In the genomic region with DNA sequence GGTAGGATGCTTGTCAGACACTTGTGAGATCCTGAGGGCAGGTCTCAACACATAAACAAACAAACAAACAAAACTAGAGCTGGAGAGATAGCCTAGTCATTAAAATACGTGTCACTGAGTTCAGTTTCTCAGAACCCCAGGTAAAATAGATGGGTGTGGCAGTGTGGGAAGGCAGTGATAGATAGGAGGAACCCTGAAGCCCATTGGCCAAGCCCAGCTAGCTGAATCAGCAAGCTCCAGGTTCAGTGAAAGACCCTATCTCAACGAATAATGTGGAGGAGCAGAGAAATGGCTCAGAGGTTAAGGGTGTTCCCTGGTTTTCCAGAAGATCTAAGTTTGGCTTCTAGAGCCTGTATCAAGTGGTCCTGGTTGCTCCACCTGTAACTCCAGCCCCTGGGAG, we compare ENCODE assay signal across 19 mouse cellular contexts. TPM values are rescaled to one million over a fixed set of nuclear protein-coding genes. Genes with fewer than 3 reads are reported as not detected.
DNase-seq lines count a peak whose midpoint lies in the region; ATAC-seq and TF ChIP-seq lines count a peak whose summit lies in the region.
"Had no signal": no experiment of that assay in that cellular context is flagged by ENCODE, and none has a peak within 500 bp of the region (broad histone marks: within the 10 kb centered on the region; RNA-seq: fewer than 3 reads in every experiment).

No protein-coding gene starts in this region.

- peak; percentile 67 for ATAC-seq in intestine, embryonic 16.5 days
- ATAC-seq in megakaryocyte-erythroid progenitor cell, adult 5-6 weeks (replicated peaks; ENCODE audit: low FRiP score, low TSS enrichment, poor library complexity, severe bottlenecking) = 0 out of 2 replicates have a peak, but pooled peaks have one; percentile 39
- ATAC-seq: activated CD4-positive, CD25-positive, alpha-beta regulatory T cell, adult 4 months; forebrain, embryonic 14.5 days had no signal

- peak; percentile 23 to 29; a peak in 1 of 4 replicates for TF ChIP-seq EP300 in MEL (IDR thresholded peaks at IDR 0.05; ENCODE audit: low read depth in 1 of 2, low read length in 2 of 2)

- peak; percentile 21 for DNase-seq in embryo, embryonic 10 days (ENCODE audit: low spot score)
- no peak for DNase-seq in embryo, embryonic 11 days
- DNase-seq in MEL (ENCODE audit: low read depth, low spot score) = no peak
- no peak for DNase-seq in left cerebral cortex, postnatal 4 days
- no peak for DNase-seq in B cell, adult 2 months
- DNase-seq in left cerebral cortex, adult 9 months (ENCODE audit: low spot score in 2 of 2) = no peak
- DNase-seq: adrenal gland, postnatal 25 days; cerebellum, adult 11 months; heart, postnatal 4 days; lung, postnatal 36 days; retina, postnatal 1 day had no signal

- no peak for TF ChIP-seq POLR2A in MEL (IDR thresholded peaks at IDR 0.05; ENCODE audit: control insufficient read depth in 1 of 2, insufficient read depth in 1 of 2, low read depth in 1 of 2, low read length in 2 of 2, poor library complexity in 1 of 2)

- 0 out of 4 replicates have a peak overlapping the region, but pooled peaks of 1 of the 2 experiments have one; percentile 3 for H3K4me3 ChIP-seq in MEL (ENCODE audit: control insufficient read depth in 1 of 2, insufficient read depth in 1 of 2, low read depth in 2 of 2, low read length in 2 of 2)
- no peak overlapping the region for H3K4me3 ChIP-seq in intestine, embryonic 16.5 days (ENCODE audit: low read length)
- H3K4me3 ChIP-seq: embryonic facial prominence, embryonic 15.5 days; layer of hippocampus, adult 2 months had no signal

- H3K79me2 ChIP-seq in MEL (ENCODE audit: control insufficient read depth, insufficient read depth, low read length, poor library complexity) = no peaks in the 10 kb centered on the region

- peaks cover 0 to 21% of the 10 kb centered on the region in 2 experiments; a peak in 2 of 4 replicates for H3K36me3 ChIP-seq in MEL (ENCODE audit: control insufficient read depth in 1 of 2, insufficient read depth in 2 of 2, low read length in 2 of 2)
- H3K36me3 ChIP-seq in intestine, embryonic 16.5 days (ENCODE audit: control insufficient read depth, insufficient read depth, low read length) = no peaks in the 10 kb centered on the region
- H3K36me3 ChIP-seq: embryonic facial prominence, embryonic 15.5 days had no signal

- H3K4me2 ChIP-seq in intestine, embryonic 16.5 days (ENCODE audit: low read depth, low read length) = no peak overlapping the region
- H3K4me2 ChIP-seq: embryonic facial prominence, embryonic 15.5 days; midbrain, embryonic 11.5 days had no signal

- intact Hi-C loops in left cerebral cortex, postnatal 4 days (cut with DNase I) = no loop called here

- H3K9ac ChIP-seq in MEL (ENCODE audit: control insufficient read depth, low read depth, low read length, poor library complexity, severe bottlenecking) = no peak overlapping the region
- H3K9ac ChIP-seq in intestine, embryonic 16.5 days (ENCODE audit: low read depth, low read length) = no peak overlapping the region
- H3K9ac ChIP-seq: embryonic facial prominence, embryonic 15.5 days had no signal

- no peaks in the 10 kb centered on the region for H3K9me3 ChIP-seq in MEL (replicated peaks; ENCODE audit: insufficient read depth, low read length)
- H3K9me3 ChIP-seq in intestine, embryonic 16.5 days (ENCODE audit: control insufficient read depth, low read length) = no peaks in the 10 kb centered on the region
- H3K9me3 ChIP-seq: embryonic facial prominence, embryonic 15.5 days had no signal

- TF ChIP-seq RAD21 in MEL (IDR thresholded peaks at IDR 0.05; ENCODE audit: low read depth, low read length) = no peak

- H3K27me3 ChIP-seq in MEL (ENCODE audit: control insufficient read depth in 1 of 2, insufficient read depth in 2 of 2, low read length in 2 of 2) = no peaks in the 10 kb centered on the region
- H3K27me3 ChIP-seq in intestine, embryonic 16.5 days (replicated peaks; ENCODE audit: control insufficient read depth, insufficient read depth, low read length) = no peaks in the 10 kb centered on the region
- H3K27me3 ChIP-seq: embryonic facial prominence, embryonic 15.5 days had no signal

- H3K4me1 ChIP-seq in MEL (ENCODE audit: control insufficient read depth in 1 of 2, insufficient read depth in 2 of 2, low read length in 2 of 2) = peaks cover 12 to 24% of the 10 kb centered on the region in 2 experiments
- H3K4me1 ChIP-seq in intestine, embryonic 16.5 days (ENCODE audit: control insufficient read depth, insufficient read depth, low read length) = no peaks in the 10 kb centered on the region
- H3K4me1 ChIP-seq: embryonic facial prominence, embryonic 15.5 days had no signal

- H3K27ac ChIP-seq in MEL (ENCODE audit: control insufficient read depth, low read depth, low read length) = no peak overlapping the region
- H3K27ac ChIP-seq in intestine, embryonic 16.5 days (ENCODE audit: low read length) = no peak overlapping the region
- H3K27ac ChIP-seq: embryonic facial prominence, embryonic 15.5 days; kidney, postnatal 0 days; layer of hippocampus, adult 2 months had no signal

- no peak for TF ChIP-seq CTCF in MEL (IDR thresholded peaks at IDR 0.05 in 2 of 3, conservative IDR thresholded peaks at IDR 0.05 in 1 of 3; ENCODE audit: control insufficient read depth in 1 of 3, insufficient read depth in 1 of 3, low read depth in 2 of 3, low read length in 3 of 3, poor library complexity in 1 of 3, severe bottlenecking in 1 of 3)

- 45% methylated on average over 2 of the region's 2 CpGs for WGBS in intestine, embryonic 16.5 days

TF ChIP-seq in MEL, 35 proteins besides CTCF, POLR2A, EP300 and RAD21:
- no peak for TF ChIP-seq SIN3A (IDR thresholded peaks at IDR 0.05; ENCODE audit: low read length)
- TF ChIP-seq MYB (IDR thresholded peaks at IDR 0.05; ENCODE audit: low read depth, low read length) = no peak
- TF ChIP-seq UBTF (IDR thresholded peaks at IDR 0.05; ENCODE audit: borderline replicate concordance, insufficient read depth, low read depth, low read length) = no peak
- TF ChIP-seq E2F4 (IDR thresholded peaks at IDR 0.05; ENCODE audit: borderline replicate concordance, low read depth, low read length) = no peak
- TF ChIP-seq ETS1 (IDR thresholded peaks at IDR 0.05; ENCODE audit: low read depth, low read length) = peak; percentile 21; the same call in 1 of the 2 replicates
- peak; percentile 12 for TF ChIP-seq MAFK (IDR thresholded peaks at IDR 0.05; ENCODE audit: borderline replicate concordance, low read depth, low read length)
TF ChIP-seq in MEL: peak in this region for 2.

RNA-seq across cellular contexts. Expression of a gene that starts 9.6 kb away (rescaled TPM):
- 20.3 and 23.1 TPM in 2 replicates for total RNA-seq in MEL (2012; rRNA removed)
- polyA plus RNA-seq in MEL (2012; ENCODE audit: insufficient read depth in 1 of 2, insufficient read length in 2 of 2, low read depth in 1 of 2, low replicate concordance in 2 of 2, missing spikeins in 1 of 2) = 100 to 1,000 TPM in 1 of 2 experiments, 10 to 100 TPM in 1; 52.0 to 127 TPM
- polyA plus RNA-seq in intestine, embryonic 16.5 days (2015; fragmentation: Nextera tagmentation; extraction: Ambion mirVana) = 53.4 and 54.9 TPM in 2 replicates
- total RNA-seq in megakaryocyte-erythroid progenitor cell, adult 5-6 weeks (2014; fragmentation: Nextera tagmentation) = 88.3 and 96.4 TPM in 2 replicates
- total RNA-seq in megakaryocyte-erythroid progenitor cell, adult 5-6 weeks (2017) = 56.0 and 79.3 TPM in 2 replicates
- 100 to 1,000 TPM in 1 of 2 experiments, 10 to 100 TPM in 1; 94.5 to 105 TPM for total RNA-seq in left cerebral cortex, postnatal 4 days (2021)

RNA-seq across cellular contexts. Expression of a gene that starts 12.2 kb away (rescaled TPM):
- total RNA-seq in MEL (2012; rRNA removed) = 6.3 and 7.8 TPM in 2 replicates
- polyA plus RNA-seq in MEL (2012; ENCODE audit: insufficient read depth in 1 of 2, insufficient read length in 2 of 2, low read depth in 1 of 2, low replicate concordance in 2 of 2, missing spikeins in 1 of 2) = 1 to 10 TPM in 1 of 2 experiments, not detected in 1; 6.8 TPM
- 6.2 and 7.5 TPM in 2 replicates for polyA plus RNA-seq in intestine, embryonic 16.5 days (2015; fragmentation: Nextera tagmentation; extraction: Ambion mirVana)
- 13.0 and 13.6 TPM in 2 replicates for total RNA-seq in megakaryocyte-erythroid progenitor cell, adult 5-6 weeks (2014; fragmentation: Nextera tagmentation)
- total RNA-seq in megakaryocyte-erythroid progenitor cell, adult 5-6 weeks (2017) = 14.2 and 16.0 TPM in 2 replicates
- total RNA-seq in left cerebral cortex, postnatal 4 days (2021) = 10 to 100 TPM; 32.2 to 33.1 TPM

RNA-seq across cellular contexts. Expression of a gene that starts 13.1 kb away (rescaled TPM):
- total RNA-seq in MEL (2012; rRNA removed) = 1.3 and 2.0 TPM in 2 replicates
- polyA plus RNA-seq in MEL (2012; ENCODE audit: insufficient read depth in 1 of 2, insufficient read length in 2 of 2, low read depth in 1 of 2, low replicate concordance in 2 of 2, missing spikeins in 1 of 2) = 1 to 10 TPM in 1 of 2 experiments, not detected in 1; 1.3 TPM
- polyA plus RNA-seq in intestine, embryonic 16.5 days (2015; fragmentation: Nextera tagmentation; extraction: Ambion mirVana) = 0.17 and 0.56 TPM in 2 replicates
- total RNA-seq in megakaryocyte-erythroid progenitor cell, adult 5-6 weeks (2014; fragmentation: Nextera tagmentation) = 0.59 TPM in 1 of 2 replicates, not detected in the other
- 0.89 TPM in 1 of 2 replicates, not detected in the other for total RNA-seq in megakaryocyte-erythroid progenitor cell, adult 5-6 weeks (2017)
- total RNA-seq in left cerebral cortex, postnatal 4 days (2021) = 1 to 10 TPM in 1 of 2 experiments, under 1 TPM in 1; 0.58 to 1.3 TPM
